Mouse (Mus musculus) brain, embryonic 14.5 days (tissue): ENCODE measurements around the gene 1700011M02Rik.
A peak's percentile ranks its signal among the peaks of the same experiment; 100 is the strongest.

Experiments
- CTCF ChIP-seq: fragments of 200-500 bp; IDR thresholded peaks from 2 replicates; pipeline ENCODE4 v1.5.1; 2012; ENCODE audit warnings: inconsistent platforms, mild to moderate bottlenecking, moderate library complexity, borderline replicate concordance; ENCODE audit not compliant: insufficient read depth, insufficient read length; ENCODE audit errors: extremely low read depth
- POLR2A ChIP-seq: fragments of 200-500 bp; IDR thresholded peaks from 2 replicates; pipeline ENCODE4 v1.6.1; 2012; ENCODE audit warnings: mild to moderate bottlenecking, inconsistent platforms, borderline replicate concordance; ENCODE audit not compliant: poor library complexity, insufficient read depth, insufficient read length, severe bottlenecking; ENCODE audit errors: extremely low read depth

GRCm38 (mm10) chrX:102958917-102959316 is 50.2 kb downstream of the 1700011M02Rik start:
- no peak for TF ChIP-seq POLR2A
- TF ChIP-seq CTCF: peak; percentile 57; the same call in 1 of the 2 replicates
